Mouse (Mus musculus): ENCODE data around the gene Cyp2e1. TPM values are rescaled to one million over a fixed set of nuclear protein-coding genes. Genes with fewer than 3 reads are reported as not detected.

Cyp2e1 gene
- not detected in 2 replicates for polyA plus RNA-seq (2012; rRNA removed)

DNA sequence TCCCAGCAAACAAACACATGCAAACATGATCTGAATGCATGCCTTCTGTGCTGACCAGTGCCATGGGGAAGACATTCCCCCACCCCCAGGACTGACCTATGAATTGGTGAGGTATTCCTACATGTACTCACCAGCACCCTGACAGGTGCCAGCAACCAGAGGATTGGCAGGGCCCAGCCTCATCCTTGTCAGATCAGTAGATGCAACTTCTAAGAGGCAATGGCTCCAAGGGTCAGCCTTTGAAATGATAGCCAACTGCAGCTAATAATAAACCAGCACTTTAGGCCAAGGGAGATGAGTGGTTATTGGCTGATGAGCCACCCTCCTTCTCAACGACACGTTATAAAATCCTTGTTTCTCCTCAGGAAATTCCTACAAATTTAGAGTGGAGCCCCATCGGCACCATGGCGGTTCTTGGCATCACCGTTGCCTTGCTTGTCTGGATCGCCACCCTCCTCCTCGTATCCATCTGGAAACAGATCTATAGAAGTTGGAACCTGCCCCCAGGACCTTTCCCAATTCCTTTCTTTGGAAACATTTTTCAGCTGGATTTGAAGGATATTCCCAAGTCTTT, at the start of gene Cyp2e1:
Gene Cyp2e1, plus strand, starts transcription at position 293 of the 574 bp plus-strand sequence.

DNA sequence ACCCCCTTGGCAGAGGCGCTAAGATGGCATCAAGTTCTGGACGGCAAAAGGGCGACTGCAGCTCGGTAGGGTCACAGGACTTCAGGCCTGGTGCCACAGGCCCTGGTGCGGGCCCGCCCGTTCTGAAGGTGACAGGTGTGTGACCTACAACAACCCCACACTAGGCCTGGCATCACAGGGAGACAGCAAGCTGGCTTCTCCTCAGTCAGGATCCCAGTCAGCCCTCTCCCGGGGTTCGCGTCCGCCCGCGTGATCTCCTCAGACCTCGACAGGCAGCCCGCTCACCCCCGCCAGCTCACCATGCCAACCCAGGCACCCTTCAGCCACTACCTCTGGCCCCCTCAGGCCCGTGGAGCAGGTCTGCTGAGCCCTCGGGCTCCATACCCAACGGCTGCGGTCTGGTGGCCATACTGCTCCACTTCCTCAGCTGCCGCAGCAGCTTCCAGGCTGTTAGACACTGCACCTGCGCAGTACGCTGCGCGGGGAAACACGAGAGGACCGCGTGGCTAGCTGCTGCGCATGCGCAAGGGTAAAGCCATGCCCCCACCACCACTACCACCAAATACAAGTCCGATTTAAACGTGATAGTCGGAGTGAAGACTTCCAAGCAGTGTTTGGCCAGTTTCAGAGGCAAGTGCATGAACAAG, 24.0 kb downstream of the Cyp2e1 start, which contains the start of gene Syce1:
Gene Syce1, minus strand, starts transcription at position 447 of the 647 bp plus-strand sequence.

DNA sequence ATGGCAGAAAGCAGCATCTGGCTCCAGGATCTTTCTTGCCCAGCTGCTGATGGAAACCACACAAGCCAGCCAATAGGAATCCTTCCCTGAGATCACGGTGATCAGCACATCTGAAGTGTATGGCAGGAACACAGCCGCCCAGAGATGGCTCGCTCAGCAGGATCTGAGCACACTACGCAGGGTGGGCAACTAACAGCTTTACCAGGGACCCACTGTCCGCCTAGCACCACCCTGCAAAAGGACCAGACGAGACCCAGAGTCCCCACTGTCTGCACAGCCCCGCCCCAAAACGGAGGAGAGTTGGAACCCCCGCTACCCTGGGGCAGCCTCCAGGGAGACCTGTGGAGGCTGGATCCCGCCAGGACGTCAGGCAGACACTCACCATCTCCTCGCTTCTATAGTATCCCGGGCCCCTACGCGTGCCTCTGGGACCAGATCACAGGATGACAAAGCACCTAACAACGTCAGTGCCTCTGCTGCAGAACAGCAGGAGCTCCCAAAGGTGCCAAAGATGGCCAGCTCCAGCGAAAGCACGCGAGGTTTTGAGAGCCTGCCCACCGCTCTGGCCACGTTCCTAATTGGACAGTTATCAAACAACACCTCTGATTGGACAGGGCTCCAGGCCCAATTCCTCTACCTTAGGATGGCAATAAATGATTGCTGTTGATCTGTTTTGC, 58.3 kb downstream of the Cyp2e1 start, which contains the start of gene Zfp941:
Gene Zfp941, minus strand, starts transcription at position 526 of the 677 bp plus-strand sequence.

Other genes with a start within 250 kb of the Cyp2e1 start
- not detected in 2 replicates for gene Olfr538, start 195.9 kb upstream of the Cyp2e1 start, polyA plus RNA-seq (2012; rRNA removed)
- gene Olfr46, start 162.5 kb upstream of the Cyp2e1 start, polyA plus RNA-seq (2012; rRNA removed), result not detected in 2 replicates
- not detected in 2 replicates for gene Olfr61, start 134.8 kb upstream of the Cyp2e1 start, polyA plus RNA-seq (2012; rRNA removed)
- not detected in 2 replicates for gene Olfr53, start 117.3 kb upstream of the Cyp2e1 start, polyA plus RNA-seq (2012; rRNA removed)
- 0.01 and 0.04 TPM in 2 replicates for gene Olfr539, start 103.8 kb upstream of the Cyp2e1 start, polyA plus RNA-seq (2012; rRNA removed)
- gene Olfr45, start 81.8 kb upstream of the Cyp2e1 start, polyA plus RNA-seq (2012; rRNA removed), result not detected in 2 replicates
- gene Olfr541, start 66.5 kb upstream of the Cyp2e1 start, polyA plus RNA-seq (2012; rRNA removed), result not detected in 2 replicates
- gene Syce1, start 24.1 kb downstream of the Cyp2e1 start, polyA plus RNA-seq (2012; rRNA removed), result 0.21 and 0.36 TPM in 2 replicates
- 9.1 and 11.1 TPM in 2 replicates for gene Zfp941, start 58.4 kb downstream of the Cyp2e1 start, polyA plus RNA-seq (2012; rRNA removed)
- 0.07 and 0.84 TPM in 2 replicates for gene Urah, start 71.3 kb downstream of the Cyp2e1 start, polyA plus RNA-seq (2012; rRNA removed)
- gene Scgb1c1, start 81.8 kb downstream of the Cyp2e1 start, polyA plus RNA-seq (2012; rRNA removed), result not detected in 2 replicates
- 0.05 TPM in 2 replicates for gene Odf3, start 84.1 kb downstream of the Cyp2e1 start, polyA plus RNA-seq (2012; rRNA removed)
- 0.13 and 0.15 TPM in 2 replicates for gene Gm45785, start 92.6 kb downstream of the Cyp2e1 start, polyA plus RNA-seq (2012; rRNA removed)
- gene Ric8a, start 93.2 kb downstream of the Cyp2e1 start, polyA plus RNA-seq (2012; rRNA removed), result 88.7 and 90.0 TPM in 2 replicates
- 29.4 and 35.4 TPM in 2 replicates for gene Bet1l, start 93.8 kb downstream of the Cyp2e1 start, polyA plus RNA-seq (2012; rRNA removed)
- 150 and 161 TPM in 2 replicates for gene Psmd13, start 118.2 kb downstream of the Cyp2e1 start, polyA plus RNA-seq (2012; rRNA removed)
- 38.9 and 39.2 TPM in 2 replicates for gene Sirt3, start 118.6 kb downstream of the Cyp2e1 start, polyA plus RNA-seq (2012; rRNA removed)
- 2.2 TPM in 1 of 2 replicates, not detected in the other for gene Cox8b, start 136.7 kb downstream of the Cyp2e1 start, polyA plus RNA-seq (2012; rRNA removed)
- gene Nlrp6, start 157.2 kb downstream of the Cyp2e1 start, polyA plus RNA-seq (2012; rRNA removed), result 0.13 and 0.16 TPM in 2 replicates
- gene Pgghg, start 177.7 kb downstream of the Cyp2e1 start, polyA plus RNA-seq (2012; rRNA removed), result 15.1 and 20.9 TPM in 2 replicates
- 4.6 and 9.5 TPM in 2 replicates for gene Ifitm5, start 186.6 kb downstream of the Cyp2e1 start, polyA plus RNA-seq (2012; rRNA removed)
- not detected in 2 replicates for gene Gm45717, start 192.2 kb downstream of the Cyp2e1 start, polyA plus RNA-seq (2012; rRNA removed)
- 179 and 335 TPM in 2 replicates for gene Ifitm2, start 192.2 kb downstream of the Cyp2e1 start, polyA plus RNA-seq (2012; rRNA removed)
- gene Ifitm1, start 203.5 kb downstream of the Cyp2e1 start, polyA plus RNA-seq (2012; rRNA removed), result 32.8 and 55.0 TPM in 2 replicates
- gene Ifitm3, start 247.0 kb downstream of the Cyp2e1 start, polyA plus RNA-seq (2012; rRNA removed), result 31.0 and 57.6 TPM in 2 replicates

Data from central nervous system, embryonic 14 days (tissue).